Mouse (Mus musculus): Measurements from ENCODE around the gene Gda. TPM values are rescaled to one million over a fixed set of nuclear protein-coding genes. Genes with fewer than 3 reads are reported as not detected.

Gda gene
- 0.13 and 0.43 TPM in 2 replicates for polyA plus RNA-seq (2015; fragmentation: Nextera tagmentation; extraction: Ambion mirVana)

DNA sequence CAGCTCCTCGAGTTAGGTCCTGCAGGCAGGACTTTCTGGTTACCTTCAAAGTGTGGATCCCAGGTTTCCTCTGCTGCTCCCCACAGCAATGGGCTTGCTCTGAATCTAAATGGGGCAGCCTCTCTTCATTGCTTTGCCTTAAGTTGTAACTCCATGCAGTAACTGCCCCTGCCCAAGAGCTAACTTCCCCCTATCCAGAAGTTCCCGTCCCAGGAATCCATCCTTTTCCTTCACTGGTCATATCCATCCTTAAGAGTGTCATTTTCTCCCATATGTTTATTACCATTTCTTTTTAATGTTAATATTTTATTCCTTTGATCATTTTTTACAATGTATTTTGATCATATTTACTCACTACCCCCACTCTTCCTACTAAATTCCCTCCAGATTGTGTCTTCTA is at the start of gene Gda:
TSS of gene Gda (minus strand) at position 101 of the 400 bp plus-strand sequence.
- H3K27me3 ChIP-seq: peaks cover 22% of the 10 kb centered on the region
- H3K4me1 ChIP-seq (replicated peaks): 0 out of 2 replicates have a peak, but pooled peaks cover 4% of the 10 kb centered on the region
- H3K36me3 ChIP-seq: no peaks in the 10 kb centered on the region
- peak within 1 kb of the TSS; percentile 86 for H3K4me2 ChIP-seq
- peak within 1 kb of the TSS; percentile 53 for H3K4me3 ChIP-seq
- WGBS: 54% methylated on average over 2 of the region's 2 CpGs
- H3K9ac ChIP-seq: peak within 1 kb of the TSS; percentile 46; the same call in 1 of the 2 replicates
- no peak for ATAC-seq (replicated peaks; ENCODE audit: insufficient number of reproducible peaks, insufficient read depth, low FRiP score, low read depth)
- H3K9me3 ChIP-seq (replicated peaks): no peaks in the 10 kb centered on the region
- no peak within 1 kb of the TSS for H3K27ac ChIP-seq

DNA sequence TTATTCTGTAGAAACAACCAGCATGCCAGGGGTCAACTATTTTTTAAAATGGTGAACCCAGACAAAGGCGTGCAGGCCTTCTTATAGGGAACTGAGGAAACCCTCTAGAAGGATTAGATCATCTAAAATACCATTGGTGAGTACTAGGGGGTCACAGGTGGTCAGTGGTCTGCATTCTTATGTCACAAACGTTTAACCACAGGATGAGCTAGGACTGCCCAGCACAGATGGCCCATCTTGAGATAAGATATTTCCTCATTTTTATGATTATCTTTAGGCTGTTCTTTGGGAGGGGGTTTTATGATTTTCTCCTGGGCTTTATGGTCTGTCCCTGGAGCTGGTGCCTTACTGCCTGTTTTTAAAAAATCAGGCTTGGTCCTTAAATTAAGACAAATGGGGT is 47.0 kb upstream of the Gda start:
- ATAC-seq (replicated peaks; ENCODE audit: insufficient number of reproducible peaks, insufficient read depth, low FRiP score, low read depth): no peak

DNA sequence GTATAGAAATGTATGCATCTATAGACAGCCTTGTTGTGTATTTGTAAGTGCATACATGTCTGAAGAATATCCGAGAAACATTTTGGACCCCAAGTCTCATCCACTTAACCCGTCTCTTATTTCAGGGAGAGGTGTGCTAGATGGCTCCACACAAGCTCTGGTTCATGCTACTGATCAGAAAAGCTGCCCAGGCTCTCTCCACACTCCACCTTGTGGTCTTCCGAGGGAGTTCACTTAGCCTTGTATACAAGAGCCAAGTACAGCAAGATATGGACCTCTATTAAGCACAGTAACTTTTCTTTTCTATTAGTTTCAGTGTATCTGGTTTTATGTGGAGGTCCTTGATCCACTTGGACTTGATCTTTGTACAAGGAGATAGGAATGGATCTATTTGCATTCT is 36.9 kb upstream of the Gda start:
- Histone ChIP-seq H3K9me3 (replicated peaks) (no peaks in the 10 kb centered on the region), H3K27me3 (no peaks in the 10 kb centered on the region), H3K36me3 (no peaks in the 10 kb centered on the region), H3K4me2 (no peak overlapping the region), H3K4me1 (replicated peaks) (0 out of 2 replicates have a peak, but pooled peaks cover 4% of the 10 kb centered on the region), H3K27ac (no peak overlapping the region), H3K9ac (no peak overlapping the region), H3K4me3 (no peak overlapping the region)
- no peak for ATAC-seq (replicated peaks; ENCODE audit: insufficient number of reproducible peaks, insufficient read depth, low FRiP score, low read depth)
- 49% methylated on average over 3 of the region's 3 CpGs for WGBS

More for the DNA sequence above, 47.0 kb upstream of the Gda start:
- WGBS: 49% methylated on average over 2 of the region's 2 CpGs
- H3K4me3 ChIP-seq: no peak overlapping the region
- H3K9me3 ChIP-seq (replicated peaks): no peaks in the 10 kb centered on the region
- no peak overlapping the region for H3K27ac ChIP-seq
- no peaks in the 10 kb centered on the region for H3K36me3 ChIP-seq
- no peak overlapping the region for H3K4me2 ChIP-seq
- H3K27me3 ChIP-seq: no peaks in the 10 kb centered on the region
- no peak overlapping the region for H3K9ac ChIP-seq
- no peaks in the 10 kb centered on the region for H3K4me1 ChIP-seq (replicated peaks)

- no peaks in the 10 kb centered on the region for H3K9me3 ChIP-seq (replicated peaks)
Observed at GRCm38 (mm10) chr19:21507561-21508232, 34.5 kb upstream of the Gda start.

DNA sequence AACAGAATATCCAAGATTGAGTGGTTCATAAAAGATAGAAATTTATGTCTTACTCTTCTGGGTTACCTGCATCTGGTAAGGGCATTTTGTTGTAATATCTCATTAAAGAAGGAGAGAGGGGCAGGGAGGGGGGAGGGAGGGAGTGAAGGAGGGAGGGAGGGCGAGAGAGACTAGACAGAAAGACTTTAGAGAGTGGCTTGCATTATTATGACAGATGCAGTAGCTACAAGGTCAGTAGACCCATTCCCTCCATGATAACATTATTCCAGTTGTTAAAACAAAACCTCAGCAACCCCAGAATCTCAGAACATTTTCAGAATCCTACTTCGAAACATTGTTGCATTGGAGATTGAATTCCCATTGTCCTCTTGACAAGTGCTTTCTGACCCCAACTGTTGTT is 33.9 kb upstream of the Gda start:
- no peaks in the 10 kb centered on the region for H3K27me3 ChIP-seq
- WGBS: 83% methylated on average over 2 of the region's 2 CpGs
- ATAC-seq (replicated peaks; ENCODE audit: insufficient number of reproducible peaks, insufficient read depth, low FRiP score, low read depth): no peak

More at GRCm38 (mm10) chr19:21507561-21508232, 34.5 kb upstream of the Gda start:
- Histone ChIP-seq H3K4me2 (no peak overlapping the region), H3K4me1 (replicated peaks) (0 out of 2 replicates have a peak, but pooled peaks cover 4% of the 10 kb centered on the region), H3K4me3 (no peak overlapping the region), H3K36me3 (no peaks in the 10 kb centered on the region), H3K9ac (no peak overlapping the region), H3K27me3 (no peaks in the 10 kb centered on the region), H3K27ac (no peak overlapping the region)
- WGBS: 66% methylated on average over 7 of the region's 7 CpGs
- no peak for ATAC-seq (replicated peaks; ENCODE audit: insufficient number of reproducible peaks, insufficient read depth, low FRiP score, low read depth)

DNA sequence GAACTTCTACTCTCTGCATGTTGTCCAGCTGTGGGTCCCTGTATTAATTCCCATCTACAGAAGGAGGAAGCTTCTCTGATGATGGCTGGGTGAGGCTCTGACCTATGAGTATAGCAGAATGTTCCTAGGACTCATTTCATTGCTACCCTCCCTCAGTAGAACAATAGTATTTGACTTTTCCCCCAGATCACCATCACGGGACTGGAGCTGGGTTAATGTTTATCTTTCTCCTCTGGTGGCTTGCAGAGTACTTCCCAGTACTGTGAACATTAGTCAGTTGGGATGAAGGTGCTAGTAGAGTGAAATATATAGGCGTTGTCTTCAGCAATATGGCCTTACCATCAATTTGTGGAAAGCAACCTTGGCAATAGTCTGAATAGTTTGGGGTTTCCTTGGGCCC is 31.5 kb upstream of the Gda start:
- no peaks in the 10 kb centered on the region for H3K27me3 ChIP-seq
- H3K4me2 ChIP-seq: no peak overlapping the region
- H3K9me3 ChIP-seq (replicated peaks): no peaks in the 10 kb centered on the region
- H3K36me3 ChIP-seq: no peaks in the 10 kb centered on the region
- H3K4me3 ChIP-seq: no peak overlapping the region
- no peak for ATAC-seq (replicated peaks; ENCODE audit: insufficient number of reproducible peaks, insufficient read depth, low FRiP score, low read depth)
- WGBS: 67% methylated on average over 2 of the region's 2 CpGs
- H3K9ac ChIP-seq: no peak overlapping the region
- H3K4me1 ChIP-seq (replicated peaks): 0 out of 2 replicates have a peak, but pooled peaks cover 4% of the 10 kb centered on the region
- no peak overlapping the region for H3K27ac ChIP-seq

More for the DNA sequence above, 33.9 kb upstream of the Gda start:
- H3K9ac ChIP-seq: no peak overlapping the region
- H3K9me3 ChIP-seq (replicated peaks): no peaks in the 10 kb centered on the region
- H3K4me2 ChIP-seq: no peak overlapping the region
- H3K36me3 ChIP-seq: no peaks in the 10 kb centered on the region
- H3K27ac ChIP-seq: no peak overlapping the region
- 0 out of 2 replicates have a peak, but pooled peaks cover 4% of the 10 kb centered on the region for H3K4me1 ChIP-seq (replicated peaks)
- no peak overlapping the region for H3K4me3 ChIP-seq

GRCm38 (mm10) chr19:21499394-21499983 is 26.2 kb upstream of the Gda start:
- Histone ChIP-seq H3K27me3 (no peaks in the 10 kb centered on the region), H3K4me1 (replicated peaks) (no peaks in the 10 kb centered on the region), H3K27ac (no peak overlapping the region), H3K9me3 (replicated peaks) (no peaks in the 10 kb centered on the region), H3K4me3 (no peak overlapping the region), H3K9ac (no peak overlapping the region), H3K4me2 (no peak overlapping the region), H3K36me3 (no peaks in the 10 kb centered on the region)
- ATAC-seq (replicated peaks; ENCODE audit: insufficient number of reproducible peaks, insufficient read depth, low FRiP score, low read depth): no peak
- 83% methylated on average over 2 of the region's 2 CpGs for WGBS

DNA sequence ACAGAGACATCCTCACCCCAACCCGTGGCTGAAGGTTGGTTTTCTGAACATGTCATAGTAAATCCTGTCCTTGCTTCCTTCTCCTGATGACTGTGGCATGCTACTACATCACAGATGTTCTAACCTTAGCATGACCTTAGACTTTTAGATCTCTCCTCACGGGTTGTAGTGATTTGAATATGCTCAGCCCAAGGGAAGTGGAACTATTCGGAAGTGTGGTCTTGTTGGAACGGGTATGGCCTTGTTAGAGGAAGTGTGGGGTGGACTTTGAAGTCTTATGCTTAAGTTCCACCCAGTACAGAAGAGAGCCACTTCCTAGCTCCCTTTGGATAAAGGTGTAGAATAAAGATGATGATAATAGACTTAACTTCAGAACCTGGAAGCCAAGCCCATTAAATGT is 22.6 kb upstream of the Gda start:
- Histone ChIP-seq H3K27me3 (no peaks in the 10 kb centered on the region), H3K9ac (no peak overlapping the region), H3K27ac (no peak overlapping the region), H3K9me3 (replicated peaks) (no peaks in the 10 kb centered on the region), H3K4me2 (no peak overlapping the region), H3K36me3 (no peaks in the 10 kb centered on the region), H3K4me1 (replicated peaks) (no peaks in the 10 kb centered on the region), H3K4me3 (no peak overlapping the region)
- no peak for ATAC-seq (replicated peaks; ENCODE audit: insufficient number of reproducible peaks, insufficient read depth, low FRiP score, low read depth)
- 59% methylated on average over 4 of the region's 4 CpGs for WGBS

DNA sequence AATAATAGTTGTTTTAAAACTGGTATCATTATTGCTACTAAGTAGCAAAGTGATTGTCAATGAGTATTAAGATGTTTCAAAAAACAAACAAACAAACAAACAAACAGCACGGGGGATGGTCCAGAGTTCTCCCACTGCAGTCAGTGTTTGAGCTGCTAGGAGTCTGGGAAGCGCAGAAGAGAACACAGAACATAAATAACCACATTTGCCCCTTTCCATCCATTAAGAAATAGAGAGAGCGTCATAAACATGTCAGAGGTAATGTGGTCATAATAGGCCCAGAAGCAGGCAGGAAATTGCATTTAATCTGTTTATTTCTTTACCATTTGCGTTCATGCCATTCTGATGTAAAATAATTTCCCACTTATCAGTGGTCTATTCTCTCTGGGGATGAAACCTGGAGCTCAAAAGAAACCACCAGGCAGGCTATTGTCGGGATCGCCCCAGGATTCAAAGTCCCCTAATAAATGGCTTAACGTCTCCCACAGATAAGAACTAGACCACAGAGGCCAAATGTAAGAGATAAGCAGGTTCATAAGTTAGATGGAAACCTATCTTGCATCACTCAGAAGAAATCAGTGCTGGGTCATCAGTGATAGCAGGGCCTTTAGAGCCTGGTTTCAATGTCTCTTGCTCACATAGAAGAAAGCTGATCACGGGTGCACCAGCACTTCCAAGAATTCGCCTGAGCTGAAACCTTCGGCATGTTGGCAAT is 20.7 kb upstream of the Gda start:
- ATAC-seq (replicated peaks; ENCODE audit: insufficient number of reproducible peaks, insufficient read depth, low FRiP score, low read depth): no peak
- Histone ChIP-seq H3K9me3 (replicated peaks) (no peaks in the 10 kb centered on the region), H3K27ac (no peak overlapping the region), H3K36me3 (no peaks in the 10 kb centered on the region), H3K27me3 (no peaks in the 10 kb centered on the region), H3K9ac (no peak overlapping the region), H3K4me3 (no peak overlapping the region), H3K4me1 (replicated peaks) (no peaks in the 10 kb centered on the region), H3K4me2 (no peak overlapping the region)
- 71% methylated on average over 10 of the region's 10 CpGs for WGBS

DNA sequence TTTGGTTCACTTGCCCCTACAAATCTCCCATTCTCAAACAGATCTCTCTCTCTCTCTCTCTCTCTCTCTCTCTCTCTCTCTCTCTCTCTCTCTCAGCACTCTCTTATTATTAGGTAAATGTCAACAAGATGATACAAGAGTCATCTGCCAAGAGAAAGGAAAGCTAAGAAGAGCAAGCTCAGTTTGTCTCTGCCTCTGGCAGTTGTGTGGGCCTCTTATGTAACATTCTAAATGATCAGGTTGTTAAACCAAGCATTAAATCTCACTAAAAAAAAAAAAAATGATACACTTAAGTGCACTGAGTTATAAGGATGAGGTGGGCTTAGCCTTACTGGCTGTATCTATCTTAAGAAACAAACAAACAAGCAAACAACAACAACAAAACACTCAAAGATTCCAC is 18.1 kb upstream of the Gda start:
- H3K9ac ChIP-seq: no peak overlapping the region
- no peak overlapping the region for H3K4me3 ChIP-seq
- H3K27me3 ChIP-seq: no peaks in the 10 kb centered on the region
- no peaks in the 10 kb centered on the region for H3K36me3 ChIP-seq
- no peak overlapping the region for H3K27ac ChIP-seq
- no peaks in the 10 kb centered on the region for H3K9me3 ChIP-seq (replicated peaks)
- H3K4me2 ChIP-seq: no peak overlapping the region
- no peak for ATAC-seq (replicated peaks; ENCODE audit: insufficient number of reproducible peaks, insufficient read depth, low FRiP score, low read depth)
- H3K4me1 ChIP-seq (replicated peaks): no peaks in the 10 kb centered on the region

- no peak overlapping the region for H3K4me2 ChIP-seq
- H3K36me3 ChIP-seq: no peaks in the 10 kb centered on the region
- H3K4me1 ChIP-seq (replicated peaks): no peaks in the 10 kb centered on the region
- H3K27me3 ChIP-seq: no peaks in the 10 kb centered on the region
- H3K9ac ChIP-seq: no peak overlapping the region
- no peak overlapping the region for H3K27ac ChIP-seq
- WGBS: 78% methylated on average over 5 of the region's 5 CpGs
- no peak for ATAC-seq (replicated peaks; ENCODE audit: insufficient number of reproducible peaks, insufficient read depth, low FRiP score, low read depth)
- H3K4me3 ChIP-seq: no peak overlapping the region
- no peaks in the 10 kb centered on the region for H3K9me3 ChIP-seq (replicated peaks)
Observed at GRCm38 (mm10) chr19:21487124-21487944, 14.1 kb upstream of the Gda start.
